Mouse (Mus musculus) midbrain, embryonic 14.5 days (tissue): ENCODE measurements at regions not wholly inside any gene's neighbourhood (a gene's known extent, or its start where the extent isn't known, plus 50 kb on each side); places are given as distances from the start of the nearest gene placed in this dataset.

Experiments used
- ATAC-seq: fragments of 200-750 bp; cut with Nextera tagmentation; 2 replicates; pipeline ENCODE4 v1.8.0; 2017; ENCODE audit warnings: moderate number of reproducible peaks, moderate library complexity; ENCODE audit not compliant: low FRiP score, low TSS enrichment
- DNase-seq: peaks from one replicate; pipeline ENCODE4 v3.0.0-alpha.2; 2015
- H3K27ac ChIP-seq: fragments of 300-500 bp; sonication (generic); replicated peaks from 2 replicates; pipeline ENCODE4 v1.5.1; 2014; ENCODE audit warnings: mild to moderate bottlenecking, low read depth, low read length, moderate library complexity
- H3K27me3 ChIP-seq: fragments of 300-500 bp; sonication (generic); 2 replicates; pipeline ENCODE4 v1.6.1; 2014; ENCODE audit warnings: low read length, control low read depth, mixed read lengths; ENCODE audit not compliant: control insufficient read depth, insufficient read depth
- H3K36me3 ChIP-seq: fragments of 300-500 bp; sonication (generic); 2 replicates; pipeline ENCODE4 v1.6.1; 2014; ENCODE audit warnings: low read length, control low read depth; ENCODE audit not compliant: control insufficient read depth, insufficient read depth
- H3K4me1 ChIP-seq: fragments of 300-500 bp; sonication (generic); 2 replicates; pipeline ENCODE4 v1.6.1; 2014; ENCODE audit warnings: mild to moderate bottlenecking, antibody characterized with exemption, low read length, control low read depth; ENCODE audit not compliant: control insufficient read depth, insufficient read depth
- H3K4me2 ChIP-seq: fragments of 300-500 bp; sonication (generic); 2 replicates; pipeline ENCODE4 v1.6.1; 2014; ENCODE audit warnings: mild to moderate bottlenecking, low read length, moderate library complexity
- H3K4me3 ChIP-seq: fragments of 300-500 bp; sonication (generic); replicated peaks from 2 replicates; pipeline ENCODE4 v1.5.1; 2014; ENCODE audit warnings: low read depth, low read length
- H3K9ac ChIP-seq: fragments of 300-500 bp; sonication (generic); replicated peaks from 2 replicates; pipeline ENCODE4 v1.6.1; 2014; ENCODE audit warnings: mild to moderate bottlenecking, low read length, moderate library complexity
- H3K9me3 ChIP-seq: fragments of 300-500 bp; sonication (generic); 2 replicates; pipeline ENCODE4 v1.6.1; 2016; ENCODE audit warnings: low read length, control low read depth, mixed read lengths; ENCODE audit not compliant: control insufficient read depth
- WGBS: fragments of 180-500 bp; shearing (Covaris S2); extraction: QIAGEN DNeasy Blood & Tissue Kit; methylation state at CpG from one replicate; pipeline ENCODE4 v1.1.7; 2014; 5-methylcytosine and 5-hydroxymethylcytosine counted together

DNA sequence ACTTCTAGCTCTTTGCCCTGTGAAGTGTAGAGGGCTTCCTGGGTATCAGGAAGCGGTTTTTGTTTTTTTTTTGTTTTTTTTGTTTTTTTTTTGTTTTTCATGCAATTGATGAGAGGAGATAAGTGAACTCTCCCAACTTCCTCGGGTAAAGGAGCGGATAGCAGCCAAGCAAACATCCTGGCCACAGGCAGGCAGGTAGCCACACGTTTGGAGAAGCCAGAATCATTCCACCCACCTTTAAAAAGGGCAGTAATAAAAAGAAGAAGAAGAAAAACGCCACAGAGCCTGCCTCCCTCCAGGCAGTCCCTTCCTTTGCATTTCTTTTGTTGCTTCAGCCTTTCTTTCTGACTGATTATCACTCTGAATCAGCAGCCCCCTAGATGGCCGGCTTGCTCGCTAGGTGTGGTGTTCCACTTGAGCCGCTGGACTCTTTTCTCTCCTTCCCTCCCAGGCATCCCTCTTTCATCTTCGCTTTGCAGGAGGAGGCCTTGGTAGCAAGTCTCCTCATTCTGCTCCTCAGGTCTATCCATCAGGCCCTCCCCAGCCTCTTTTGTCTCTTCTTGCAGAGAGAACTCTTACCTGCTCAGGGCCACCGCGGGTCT, 323.9 kb upstream of the Gm765 start:
- no peak overlapping the region for H3K4me3 ChIP-seq
- H3K9me3 ChIP-seq = no peaks in the 10 kb centered on the region
- peaks cover 7% of the 10 kb centered on the region; the same call in 1 of the 2 replicates for H3K4me1 ChIP-seq
- ATAC-seq (no peak), DNase-seq (peak; percentile 26)
- H3K4me2 ChIP-seq = peak overlapping the region; percentile 28
- H3K27me3 ChIP-seq = no peaks in the 10 kb centered on the region
- H3K27ac ChIP-seq = no peak overlapping the region
- 11% methylated on average over 11 of the region's 11 CpGs for WGBS
- H3K36me3 ChIP-seq = no peaks in the 10 kb centered on the region
- H3K9ac ChIP-seq = no peak overlapping the region

GRCm38 (mm10) chr6:98651827-98652226, 309.3 kb upstream of the Gm765 start:
- Histone ChIP-seq H3K9ac (no peak overlapping the region), H3K27ac (no peak overlapping the region), H3K4me1 (no peaks in the 10 kb centered on the region), H3K27me3 (no peaks in the 10 kb centered on the region), H3K4me3 (no peak overlapping the region), H3K9me3 (no peaks in the 10 kb centered on the region), H3K4me2 (no peak overlapping the region), H3K36me3 (no peaks in the 10 kb centered on the region)
- WGBS = 90% methylated on average over 3 of the region's 3 CpGs
- no peak for DNase-seq
- ATAC-seq = no peak

- no peaks in the 10 kb centered on the region for H3K4me1 ChIP-seq
- no peak for DNase-seq
- H3K27ac ChIP-seq = no peak overlapping the region
- H3K27me3 ChIP-seq = no peaks in the 10 kb centered on the region
- H3K4me3 ChIP-seq = no peak overlapping the region
- H3K36me3 ChIP-seq = no peaks in the 10 kb centered on the region
- no peak for ATAC-seq
- no peak overlapping the region for H3K4me2 ChIP-seq
- H3K9me3 ChIP-seq = no peaks in the 10 kb centered on the region
- no peak overlapping the region for H3K9ac ChIP-seq
These were observed 308.8 kb upstream of the Gm765 start for GRCm38 (mm10) chr6:98651315-98651714.

DNA sequence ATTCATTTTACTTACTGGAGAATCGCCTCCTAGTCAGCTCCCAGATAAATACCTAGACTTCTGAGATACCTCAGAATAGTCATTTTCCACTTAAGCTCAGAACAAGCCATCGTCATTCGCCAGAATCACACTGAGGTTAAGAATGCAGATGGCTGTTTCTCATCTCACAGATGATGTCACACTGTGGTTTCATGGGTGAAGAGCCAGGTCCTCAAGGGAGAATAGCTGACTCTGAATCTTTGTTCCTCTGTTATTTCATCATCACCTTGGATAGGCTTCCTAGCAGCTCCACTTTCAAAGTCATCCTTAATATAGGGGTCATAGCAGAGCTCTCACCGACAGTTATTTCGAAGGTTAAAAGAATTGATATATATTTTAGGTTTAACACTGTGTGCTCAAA, 297.8 kb upstream of the Gm765 start:
- Histone ChIP-seq H3K4me2 (no peak overlapping the region), H3K4me1 (no peaks in the 10 kb centered on the region), H3K36me3 (no peaks in the 10 kb centered on the region), H3K4me3 (no peak overlapping the region), H3K27ac (no peak overlapping the region), H3K9ac (no peak overlapping the region), H3K9me3 (no peaks in the 10 kb centered on the region), H3K27me3 (no peaks in the 10 kb centered on the region)
- WGBS = 92% methylated on average over 5 of the region's 5 CpGs
- DNase-seq = no peak
- no peak for ATAC-seq

GRCm38 (mm10) chr6:98635816-98636215, 293.3 kb upstream of the Gm765 start:
- H3K4me3 ChIP-seq = no peak overlapping the region
- no peaks in the 10 kb centered on the region for H3K27me3 ChIP-seq
- H3K27ac ChIP-seq = no peak overlapping the region
- WGBS = 92% methylated on average over 6 of the region's 6 CpGs
- DNase-seq (no peak), ATAC-seq (no peak)
- H3K9me3 ChIP-seq = no peaks in the 10 kb centered on the region
- no peak overlapping the region for H3K9ac ChIP-seq
- no peaks in the 10 kb centered on the region for H3K36me3 ChIP-seq
- H3K4me2 ChIP-seq = no peak overlapping the region
- H3K4me1 ChIP-seq = no peaks in the 10 kb centered on the region

DNA sequence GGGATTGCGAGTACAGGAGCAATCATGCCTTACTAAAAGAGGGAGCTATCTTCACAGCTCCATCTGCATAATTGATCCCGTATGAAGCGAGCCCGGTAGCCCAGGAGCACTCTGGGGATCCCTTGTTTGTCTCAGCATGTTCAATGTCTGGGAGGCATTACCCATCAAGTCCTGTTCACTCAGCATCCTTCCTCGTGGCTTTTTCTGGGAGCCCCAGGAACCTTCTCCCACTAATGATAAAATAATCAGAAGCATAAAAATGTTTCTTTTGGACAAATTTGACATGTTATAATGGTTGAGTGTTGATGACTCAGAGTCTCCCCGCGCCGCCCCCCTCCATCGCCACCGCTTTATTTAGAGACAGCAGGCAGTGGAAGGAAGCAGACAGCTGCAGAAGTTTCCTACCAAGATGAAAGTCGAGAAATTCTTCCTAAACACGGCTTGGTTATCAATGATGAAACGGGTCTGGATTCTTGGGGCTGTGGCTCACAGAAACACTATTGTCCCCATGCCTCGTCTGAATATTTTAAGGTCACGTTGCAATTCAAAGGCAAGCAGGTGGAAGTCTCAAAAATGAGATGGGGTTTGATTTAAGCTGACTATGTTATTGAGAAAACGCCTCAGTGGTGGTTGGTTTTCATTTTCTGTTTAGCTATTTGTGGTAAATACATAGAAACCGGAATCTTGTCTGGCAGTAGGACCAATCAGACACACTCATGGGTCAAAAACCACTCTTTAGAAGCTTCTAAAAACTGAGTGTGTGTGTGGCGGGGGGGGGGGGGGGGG, 289.9 kb upstream of the Gm765 start:
- H3K4me1 ChIP-seq = no peaks in the 10 kb centered on the region
- H3K27ac ChIP-seq = peak overlapping the region; percentile 5; the same call in 1 of the 2 replicates
- no peak overlapping the region for H3K4me3 ChIP-seq
- ATAC-seq = no peak
- no peaks in the 10 kb centered on the region for H3K36me3 ChIP-seq
- peak; percentile 54 for DNase-seq
- H3K9ac ChIP-seq = no peak overlapping the region
- no peaks in the 10 kb centered on the region for H3K27me3 ChIP-seq
- H3K9me3 ChIP-seq = no peaks in the 10 kb centered on the region
- H3K4me2 ChIP-seq = peak overlapping the region; percentile 40
- 52% methylated on average over 17 of the region's 18 CpGs for WGBS

DNA sequence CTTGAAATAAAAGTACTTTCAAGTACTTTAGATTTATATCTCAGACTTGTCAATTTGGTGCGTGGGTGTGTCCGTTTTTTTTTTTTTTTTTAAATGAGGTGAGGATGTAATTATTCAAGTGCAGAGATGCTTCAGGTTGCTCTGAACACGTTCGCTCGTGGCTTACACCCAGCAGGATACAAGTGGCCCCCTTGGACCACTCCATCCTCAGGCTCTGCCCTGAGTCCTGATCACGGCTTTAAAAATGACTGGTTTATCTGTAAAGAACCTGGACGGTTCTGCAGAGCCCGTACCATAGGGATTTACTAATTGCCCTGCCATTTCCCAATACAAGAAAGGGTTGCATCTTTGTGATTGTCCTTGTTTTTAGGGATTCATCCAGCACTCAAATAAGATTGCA, 288.7 kb upstream of the Gm765 start:
- DNase-seq = no peak
- H3K27ac ChIP-seq = no peak overlapping the region
- no peak overlapping the region for H3K9ac ChIP-seq
- no peaks in the 10 kb centered on the region for H3K27me3 ChIP-seq
- no peak overlapping the region for H3K4me3 ChIP-seq
- no peaks in the 10 kb centered on the region for H3K36me3 ChIP-seq
- no peak overlapping the region for H3K4me2 ChIP-seq
- no peak for ATAC-seq
- H3K9me3 ChIP-seq = no peaks in the 10 kb centered on the region
- no peaks in the 10 kb centered on the region for H3K4me1 ChIP-seq
- 72% methylated on average over 8 of the region's 8 CpGs for WGBS

DNA sequence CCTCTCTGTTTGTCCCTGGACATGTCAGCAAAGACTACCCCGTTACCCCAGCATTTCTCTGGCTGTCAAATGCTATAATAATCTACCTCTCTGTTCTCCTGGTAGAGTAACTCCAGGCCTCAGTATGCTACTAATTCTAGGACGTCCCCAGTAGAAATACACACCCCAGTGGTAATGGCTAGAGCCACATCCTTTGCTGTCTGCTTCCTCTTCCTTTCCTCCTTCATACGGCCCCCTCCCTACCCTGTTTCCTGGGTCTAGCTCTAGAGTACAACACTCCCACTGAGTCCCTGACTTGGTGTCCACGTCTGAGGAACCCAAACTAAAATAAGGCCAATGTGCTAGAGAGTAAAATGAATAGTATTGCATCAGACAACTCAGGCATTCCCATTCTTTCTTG, 287.1 kb upstream of the Gm765 start:
- 73% methylated on average over 4 of the region's 4 CpGs for WGBS
- Histone ChIP-seq H3K4me3 (no peak overlapping the region), H3K4me2 (no peak overlapping the region), H3K36me3 (no peaks in the 10 kb centered on the region), H3K9ac (no peak overlapping the region), H3K27ac (no peak overlapping the region), H3K9me3 (no peaks in the 10 kb centered on the region), H3K4me1 (no peaks in the 10 kb centered on the region), H3K27me3 (no peaks in the 10 kb centered on the region)
- DNase-seq (no peak), ATAC-seq (no peak)

- Histone ChIP-seq H3K9me3 (no peaks in the 10 kb centered on the region), H3K4me2 (no peak overlapping the region), H3K9ac (no peak overlapping the region), H3K4me3 (no peak overlapping the region), H3K4me1 (no peaks in the 10 kb centered on the region), H3K27me3 (no peaks in the 10 kb centered on the region), H3K27ac (no peak overlapping the region), H3K36me3 (no peaks in the 10 kb centered on the region)
- ATAC-seq = no peak
- WGBS = 78% methylated on average over 10 of the region's 10 CpGs
- peak; percentile 14 for DNase-seq
These were observed 283.9 kb upstream of the Gm765 start for GRCm38 (mm10) chr6:98626435-98626834.
